In genomic region chr8:24278391-24278790, GRCm38 (mm10) we compare ENCODE assay signal across 16 mouse cellular contexts.
DNase-seq lines count a peak whose midpoint lies in the region; ATAC-seq and TF ChIP-seq lines count a peak whose summit lies in the region.
"Had no signal": no experiment of that assay in that cellular context is flagged by ENCODE, and none has a peak within 500 bp of the region (broad histone marks: within the 10 kb centered on the region; RNA-seq: fewer than 3 reads in every experiment).

No protein-coding gene starts in this region.

- ATAC-seq in lung, embryonic 14.5 days (ENCODE audit: insufficient read depth): no peak
- ATAC-seq: forebrain, embryonic 14.5 days had no signal

- no peaks in the 10 kb centered on the region for H3K36me3 ChIP-seq in lung, embryonic 14.5 days (ENCODE audit: insufficient read depth)
- H3K36me3 ChIP-seq: midbrain, embryonic 12.5 days had no signal

- 75% methylated on average over 8 of the region's 8 CpGs for WGBS in lung, embryonic 14.5 days

- no peaks in the 10 kb centered on the region for H3K27me3 ChIP-seq in lung, embryonic 14.5 days (ENCODE audit: insufficient read depth, low read length)
- H3K27me3 ChIP-seq: midbrain, embryonic 12.5 days had no signal

- no peak overlapping the region for H3K9ac ChIP-seq in lung, embryonic 14.5 days
- H3K9ac ChIP-seq: midbrain, embryonic 12.5 days had no signal

- DNase-seq in embryo, embryonic 11 days: peak; percentile 11
- no peak for DNase-seq in embryo, embryonic 10.5 days (ENCODE audit: low spot score)
- DNase-seq in kidney, adult 9 months: peak; percentile 1
- DNase-seq in kidney, postnatal 14 days: no peak
- peak; percentile 35 for DNase-seq in lung, embryonic 14.5 days
- no peak for DNase-seq in lung, postnatal 25 days (ENCODE audit: low spot score)
- peak; percentile 39 for DNase-seq in ZHBTc4 (ENCODE audit: low read depth, low spot score)
- DNase-seq in layer of hippocampus, adult 18-20 months (ENCODE audit: low spot score in 2 of 2): no peak
- DNase-seq: adrenal gland, adult 2 months; cerebellum, adult 2 months; heart, adult 18-20 months; lung, postnatal 14 days; right cerebral cortex, adult 18-20 months; spleen, adult 18-20 months had no signal

- no peaks in the 10 kb centered on the region for H3K4me1 ChIP-seq in lung, embryonic 14.5 days (ENCODE audit: insufficient read depth)
- H3K4me1 ChIP-seq: midbrain, embryonic 12.5 days had no signal

- no peak overlapping the region for H3K27ac ChIP-seq in lung, embryonic 14.5 days (ENCODE audit: low read depth)
- H3K27ac ChIP-seq: midbrain, embryonic 12.5 days had no signal

- no peak overlapping the region for H3K4me3 ChIP-seq in lung, embryonic 14.5 days (ENCODE audit: low read depth, low read length)
- H3K4me3 ChIP-seq: midbrain, embryonic 12.5 days had no signal

- TF ChIP-seq CTCF in lung, embryonic 14.5 days (IDR thresholded peaks at IDR 0.05; ENCODE audit: low read depth): peak; percentile 43

- no peaks in the 10 kb centered on the region for H3K9me3 ChIP-seq in lung, embryonic 14.5 days (ENCODE audit: low read depth, low read length)
- H3K9me3 ChIP-seq: midbrain, embryonic 12.5 days had no signal

- no peak overlapping the region for H3K4me2 ChIP-seq in lung, embryonic 14.5 days
- H3K4me2 ChIP-seq: midbrain, embryonic 12.5 days had no signal

Comparison
In these comparisons a context has a peak if more than half of its experiments do, and no peak if none do; other contexts are left out.
1. DNase-seq: peak in embryo, embryonic 11 days (single experiment), kidney, adult 9 months (single experiment), lung, embryonic 14.5 days (single experiment) and ZHBTc4 (single experiment); none in embryo, embryonic 10.5 days (single experiment), kidney, postnatal 14 days (single experiment), lung, postnatal 25 days (single experiment) and layer of hippocampus, adult 18-20 months (0 of 2).